Mouse (Mus musculus): ENCODE measurements around the gene Cbfa2t3. TPM values are rescaled to one million over a fixed set of nuclear protein-coding genes. Genes with fewer than 3 reads are reported as not detected.

The Cbfa2t3 gene
- total and polyA plus RNA-seq, 2 experiments from 2014 or later: 5.6 to 9.5 TPM

GRCm38 (mm10) chr8:122702301-122702941, 3.5 kb upstream of the Cbfa2t3 start:
- Histone ChIP-seq H3K4me2 (ENCODE audit: low read depth) (no peak overlapping the region), H3K27ac (ENCODE audit: low read depth, low read length) (no peak overlapping the region), H3K4me3 (ENCODE audit: low read depth, low read length) (no peak overlapping the region), H3K9ac (no peak overlapping the region), H3K9me3 (ENCODE audit: low read length) (no peaks in the 10 kb centered on the region), H3K36me3 (ENCODE audit: insufficient read depth) (no peaks in the 10 kb centered on the region), H3K4me1 (ENCODE audit: insufficient read depth) (peaks cover 5% of the 10 kb centered on the region; the same call in 1 of the 2 replicates), H3K27me3 (ENCODE audit: insufficient read depth, low read length) (no peaks in the 10 kb centered on the region)
- no peak for TF ChIP-seq CTCF (IDR thresholded peaks at IDR 0.05; ENCODE audit: low read depth)
- ATAC-seq (no peak), DNase-seq (no peak)
- WGBS: 61% methylated on average over 10 of the region's 10 CpGs

- Histone ChIP-seq H3K4me3 (ENCODE audit: low read depth, low read length) (no peak overlapping the region), H3K9ac (no peak overlapping the region), H3K4me1 (ENCODE audit: insufficient read depth) (peaks cover 5% of the 10 kb centered on the region; the same call in 1 of the 2 replicates), H3K27me3 (ENCODE audit: insufficient read depth, low read length) (no peaks in the 10 kb centered on the region), H3K9me3 (ENCODE audit: low read length) (no peaks in the 10 kb centered on the region), H3K27ac (ENCODE audit: low read depth, low read length) (no peak overlapping the region), H3K36me3 (ENCODE audit: insufficient read depth) (no peaks in the 10 kb centered on the region), H3K4me2 (ENCODE audit: low read depth) (no peak overlapping the region)
- TF ChIP-seq CTCF (IDR thresholded peaks at IDR 0.05; ENCODE audit: low read depth): no peak
- no peak for ATAC-seq
- no peak for DNase-seq
- 88% methylated on average over 12 of the region's 12 CpGs for WGBS
Observed at GRCm38 (mm10) chr8:122701441-122702185, 2.7 kb upstream of the Cbfa2t3 start.

- DNase-seq (no peak), ATAC-seq (no peak)
- no peak for TF ChIP-seq CTCF (IDR thresholded peaks at IDR 0.05; ENCODE audit: low read depth)
- Histone ChIP-seq H3K9ac (no peak overlapping the region), H3K4me2 (ENCODE audit: low read depth) (no peak overlapping the region), H3K27me3 (ENCODE audit: insufficient read depth, low read length) (no peaks in the 10 kb centered on the region), H3K4me1 (ENCODE audit: insufficient read depth) (peaks cover 1% of the 10 kb centered on the region; the same call in 1 of the 2 replicates), H3K9me3 (ENCODE audit: low read length) (no peaks in the 10 kb centered on the region), H3K4me3 (ENCODE audit: low read depth, low read length) (no peak overlapping the region), H3K36me3 (ENCODE audit: insufficient read depth) (no peaks in the 10 kb centered on the region), H3K27ac (ENCODE audit: low read depth, low read length) (no peak overlapping the region)
- 77% methylated on average over 13 of the region's 13 CpGs for WGBS
Observed at GRCm38 (mm10) chr8:122700628-122701027, 1.7 kb upstream of the Cbfa2t3 start.

GRCm38 (mm10) chr8:122698254-122698768, 598 bp downstream of the Cbfa2t3 start:
- ATAC-seq (no peak), DNase-seq (no peak)
- no peak overlapping the region for H3K4me2 ChIP-seq (ENCODE audit: low read depth)
- H3K27me3 ChIP-seq (ENCODE audit: insufficient read depth, low read length): no peaks in the 10 kb centered on the region
- no peak for TF ChIP-seq CTCF (IDR thresholded peaks at IDR 0.05; ENCODE audit: low read depth)
- H3K27ac ChIP-seq (ENCODE audit: low read depth, low read length): no peak overlapping the region
- no peaks in the 10 kb centered on the region for H3K36me3 ChIP-seq (ENCODE audit: insufficient read depth)
- H3K9ac ChIP-seq: no peak overlapping the region
- no peak overlapping the region for H3K4me3 ChIP-seq (ENCODE audit: low read depth, low read length)
- H3K4me1 ChIP-seq (ENCODE audit: insufficient read depth): no peaks in the 10 kb centered on the region
- H3K9me3 ChIP-seq (ENCODE audit: low read length): no peaks in the 10 kb centered on the region
- 78% methylated on average over 5 of the region's 5 CpGs for WGBS

- Histone ChIP-seq H3K9me3 (ENCODE audit: low read length) (no peaks in the 10 kb centered on the region), H3K36me3 (ENCODE audit: insufficient read depth) (no peaks in the 10 kb centered on the region), H3K4me1 (ENCODE audit: insufficient read depth) (no peaks in the 10 kb centered on the region), H3K27ac (ENCODE audit: low read depth, low read length) (no peak overlapping the region), H3K9ac (no peak overlapping the region), H3K27me3 (ENCODE audit: insufficient read depth, low read length) (no peaks in the 10 kb centered on the region), H3K4me3 (ENCODE audit: low read depth, low read length) (no peak overlapping the region), H3K4me2 (ENCODE audit: low read depth) (no peak overlapping the region)
- no peak for DNase-seq
- no peak for TF ChIP-seq CTCF (IDR thresholded peaks at IDR 0.05; ENCODE audit: low read depth)
- no peak for ATAC-seq
- 92% methylated on average over 6 of the region's 6 CpGs for WGBS
Observed at GRCm38 (mm10) chr8:122697586-122697985, 1.3 kb downstream of the Cbfa2t3 start.

- Histone ChIP-seq H3K4me3 (ENCODE audit: low read depth, low read length) (no peak overlapping the region), H3K9me3 (ENCODE audit: low read length) (no peaks in the 10 kb centered on the region), H3K36me3 (ENCODE audit: insufficient read depth) (no peaks in the 10 kb centered on the region), H3K4me1 (ENCODE audit: insufficient read depth) (no peaks in the 10 kb centered on the region), H3K9ac (no peak overlapping the region), H3K4me2 (ENCODE audit: low read depth) (no peak overlapping the region), H3K27ac (ENCODE audit: low read depth, low read length) (no peak overlapping the region), H3K27me3 (ENCODE audit: insufficient read depth, low read length) (no peaks in the 10 kb centered on the region)
- DNase-seq: no peak
- WGBS: 62% methylated on average over 3 of the region's 3 CpGs
- ATAC-seq: no peak
- TF ChIP-seq CTCF (IDR thresholded peaks at IDR 0.05; ENCODE audit: low read depth): peak; percentile 66
Observed at GRCm38 (mm10) chr8:122697181-122697581, 1.7 kb downstream of the Cbfa2t3 start.

- H3K9me3 ChIP-seq (ENCODE audit: low read length): no peaks in the 10 kb centered on the region
- no peak for DNase-seq
- no peak overlapping the region for H3K27ac ChIP-seq (ENCODE audit: low read depth, low read length)
- no peak overlapping the region for H3K4me3 ChIP-seq (ENCODE audit: low read depth, low read length)
- H3K4me1 ChIP-seq (ENCODE audit: insufficient read depth): no peaks in the 10 kb centered on the region
- no peak overlapping the region for H3K4me2 ChIP-seq (ENCODE audit: low read depth)
- WGBS: 81% methylated on average over 7 of the region's 7 CpGs
- H3K27me3 ChIP-seq (ENCODE audit: insufficient read depth, low read length): no peaks in the 10 kb centered on the region
- H3K36me3 ChIP-seq (ENCODE audit: insufficient read depth): no peaks in the 10 kb centered on the region
- no peak for TF ChIP-seq CTCF (IDR thresholded peaks at IDR 0.05; ENCODE audit: low read depth)
- no peak overlapping the region for H3K9ac ChIP-seq
- no peak for ATAC-seq
Observed at GRCm38 (mm10) chr8:122695438-122696042, 3.4 kb downstream of the Cbfa2t3 start.
